Mouse (Mus musculus): Measurements from ENCODE around the gene Cab39.

Gene Cab39

DNA sequence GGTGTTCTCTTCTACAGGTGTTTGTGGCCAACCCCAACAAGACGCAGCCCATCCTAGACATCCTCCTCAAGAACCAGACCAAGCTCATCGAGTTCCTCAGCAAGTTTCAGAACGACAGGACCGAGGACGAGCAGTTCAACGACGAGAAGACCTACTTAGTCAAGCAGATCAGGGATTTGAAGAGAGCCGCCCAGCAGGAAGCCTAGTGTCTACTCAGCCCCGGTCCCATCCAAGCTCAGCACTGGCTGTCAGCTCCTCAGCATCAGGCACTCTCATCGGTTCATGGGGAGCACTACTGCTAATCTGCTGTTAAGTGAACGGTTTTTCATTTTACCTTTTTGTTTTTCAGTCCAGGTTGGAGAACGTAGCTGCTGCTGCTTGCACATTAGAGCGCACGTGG, 55.8 kb downstream of the Cab39 start:
- no peak for DNase-seq (ENCODE audit: low read depth)

DNA sequence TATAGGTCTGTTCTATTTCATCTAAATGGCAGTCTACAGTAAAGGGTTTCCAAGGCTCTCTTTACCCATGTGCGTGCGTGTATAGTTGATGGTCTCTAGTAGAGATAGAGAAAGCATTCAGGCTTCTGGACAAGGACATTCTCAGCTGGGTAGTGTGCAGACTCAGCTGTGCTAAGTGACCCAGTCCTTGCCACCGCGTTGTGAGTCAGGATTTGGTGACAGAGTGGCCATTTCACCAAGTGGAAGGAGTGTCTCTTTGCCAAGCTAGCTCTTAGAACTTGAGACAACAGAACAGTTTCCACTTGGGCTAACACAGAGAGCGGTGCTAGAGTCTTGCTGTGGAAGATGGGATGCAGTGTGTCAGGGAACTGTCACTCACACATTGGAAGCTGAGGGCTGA, 57.6 kb downstream of the Cab39 start:
- DNase-seq (ENCODE audit: low read depth) = no peak

DNA sequence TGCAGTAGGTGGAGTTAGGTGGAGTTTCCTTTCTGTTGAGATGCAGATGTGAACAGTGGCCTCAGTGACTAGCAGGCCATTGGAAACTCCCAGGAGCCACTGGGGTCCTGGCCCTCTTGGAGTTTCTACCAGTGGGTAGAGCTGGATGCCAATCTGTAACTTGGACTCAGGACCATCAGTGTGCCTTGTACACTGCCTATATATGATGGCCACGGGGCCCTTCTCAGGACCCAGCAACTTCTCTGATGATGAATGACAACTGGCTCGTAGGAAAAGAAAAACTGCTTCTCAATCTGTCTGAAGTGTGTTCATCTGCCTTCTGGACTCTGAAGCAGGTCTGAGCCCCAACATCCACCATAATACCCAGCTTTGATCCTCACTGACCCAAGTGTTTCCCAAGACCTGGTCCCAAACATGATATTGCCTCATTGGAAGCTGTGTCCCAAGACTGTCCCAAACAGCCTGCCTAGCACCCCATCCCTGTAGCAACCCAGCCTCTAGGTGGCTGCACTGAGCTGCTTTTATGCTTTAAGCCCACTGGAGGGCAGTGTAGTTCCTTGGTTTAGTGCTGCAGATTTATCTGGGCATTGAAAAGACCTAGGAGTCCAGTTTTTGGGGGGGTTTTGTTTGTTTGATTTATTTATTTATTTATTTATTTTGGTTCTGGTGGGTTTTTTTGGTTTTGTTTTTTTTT, 59.9 kb downstream of the Cab39 start:
- peak; percentile 89 for DNase-seq (ENCODE audit: low read depth)

DNA sequence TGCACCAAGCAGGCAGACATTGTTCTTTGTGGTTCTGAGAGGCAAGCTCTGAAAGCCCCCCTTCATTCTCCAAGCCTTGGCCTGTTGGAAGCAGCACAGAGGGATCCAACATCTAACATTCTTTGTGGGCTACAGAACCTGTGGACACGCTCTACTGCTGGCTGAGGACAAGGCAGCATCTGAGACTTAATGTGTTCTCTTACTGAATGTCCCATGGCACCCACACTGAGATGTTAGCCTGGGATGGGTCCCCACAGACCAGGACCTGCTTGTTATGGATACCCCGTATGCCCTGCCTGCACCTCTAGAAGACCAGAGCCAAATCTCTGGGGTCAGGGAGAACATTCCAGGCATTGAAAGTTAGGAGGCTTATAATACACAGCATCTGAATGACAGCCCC, 60.6 kb downstream of the Cab39 start:
- no peak for DNase-seq (ENCODE audit: low read depth)

DNA sequence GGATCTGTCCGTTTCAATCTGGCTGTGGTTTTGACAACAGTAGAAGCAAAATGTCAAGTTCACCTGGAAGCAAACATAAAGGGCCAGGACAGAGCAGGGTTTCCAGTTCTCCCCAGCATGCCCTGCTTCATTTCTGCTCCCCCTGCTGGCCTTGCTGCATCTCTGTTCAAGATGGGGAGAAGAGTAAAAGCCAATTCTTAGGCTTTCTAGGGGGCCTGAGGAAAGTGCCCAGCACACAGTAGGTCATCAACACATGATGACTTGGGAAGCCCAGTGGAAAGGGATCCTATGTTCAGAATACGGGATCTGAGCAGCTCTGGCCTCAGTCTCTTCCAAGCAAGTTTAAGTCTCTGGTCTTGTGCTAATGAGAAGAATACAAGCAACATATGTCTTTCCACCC, 61.2 kb downstream of the Cab39 start:
- DNase-seq (ENCODE audit: low read depth) = peak; percentile 31

DNA sequence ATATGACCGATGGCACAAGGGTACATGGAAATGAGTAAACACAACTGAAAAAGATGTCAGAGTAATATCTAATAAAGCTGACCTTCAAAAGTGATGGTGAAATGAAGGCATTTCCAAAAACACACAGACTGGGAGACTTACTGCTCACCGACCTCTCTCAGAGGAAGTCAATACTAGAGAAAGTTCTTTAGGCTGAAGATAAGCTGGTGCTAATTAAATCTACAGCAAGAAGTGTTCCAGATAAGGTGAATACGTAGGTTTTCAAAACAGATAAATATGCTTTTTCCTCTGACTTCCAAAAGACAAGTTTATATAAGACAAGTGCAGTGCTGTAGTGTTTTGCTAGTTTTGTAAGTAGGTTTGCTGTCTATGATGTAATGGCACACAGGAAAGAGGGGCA, 63.0 kb downstream of the Cab39 start:
- DNase-seq (ENCODE audit: low read depth) = no peak

DNA sequence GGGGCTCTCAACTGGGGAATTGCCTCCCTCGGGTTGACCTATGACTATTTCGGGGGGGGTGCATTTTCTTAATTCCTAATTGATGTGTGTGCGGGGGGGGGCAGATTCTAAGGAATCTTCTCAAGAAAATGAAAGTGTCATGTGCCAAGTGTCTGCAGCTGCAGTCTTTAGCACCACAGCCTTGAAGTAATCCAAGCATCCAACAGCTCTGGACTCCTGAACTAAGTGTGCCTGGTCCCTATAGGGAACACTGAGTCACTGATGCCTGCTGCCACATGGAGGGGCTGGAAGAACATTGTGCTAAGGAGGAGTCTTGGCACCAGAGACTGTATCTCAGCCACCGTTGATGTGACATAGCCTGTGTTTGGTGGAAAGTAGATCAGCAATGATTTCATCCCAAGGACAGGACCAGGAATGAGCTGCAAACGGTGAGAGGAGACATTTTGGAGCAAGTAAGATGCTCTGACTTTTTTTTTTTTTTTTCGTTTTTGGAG, 64.1 kb downstream of the Cab39 start:
- DNase-seq (ENCODE audit: low read depth) = no peak

DNA sequence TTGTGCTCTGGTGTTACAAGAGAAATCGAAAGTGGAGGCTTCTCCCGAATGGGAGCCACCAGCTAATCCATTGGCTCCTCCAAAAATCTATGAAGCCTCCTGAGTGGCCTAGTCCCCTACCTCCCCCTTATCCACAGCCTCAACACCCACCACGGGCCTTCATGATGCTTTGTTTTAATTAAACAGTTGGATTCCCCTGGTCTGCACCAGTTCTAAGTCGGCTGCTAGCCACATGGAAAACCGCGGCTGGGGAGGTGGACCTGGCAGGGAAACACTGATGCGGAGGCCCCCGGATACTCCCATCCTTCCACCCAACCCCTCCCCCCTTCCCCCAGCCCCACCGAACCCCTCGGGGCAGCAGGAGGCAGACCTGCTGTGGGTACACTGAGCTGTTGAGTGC, 71.1 kb downstream of the Cab39 start:
- DNase-seq (ENCODE audit: low read depth) = no peak

DNA sequence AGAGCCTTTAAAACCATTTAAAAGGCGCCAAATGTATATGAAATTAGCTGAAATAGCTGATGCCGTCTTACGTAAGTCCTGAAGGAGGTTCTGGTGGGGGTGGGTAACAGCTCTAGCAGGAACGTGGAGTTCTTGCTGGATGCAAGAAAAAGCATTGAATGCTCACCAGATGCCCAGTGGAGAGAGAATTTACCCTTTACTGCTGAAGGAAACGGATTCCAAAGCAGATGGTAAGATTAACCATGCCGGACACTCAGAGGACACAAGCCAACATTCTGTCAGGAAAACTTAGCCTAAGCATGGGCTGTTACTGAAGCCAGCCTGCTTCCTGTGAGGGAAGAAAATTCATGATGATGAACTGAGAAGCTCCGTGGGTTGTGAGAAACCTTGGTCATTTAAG, 76.8 kb downstream of the Cab39 start:
- DNase-seq (ENCODE audit: low read depth) = no peak

DNA sequence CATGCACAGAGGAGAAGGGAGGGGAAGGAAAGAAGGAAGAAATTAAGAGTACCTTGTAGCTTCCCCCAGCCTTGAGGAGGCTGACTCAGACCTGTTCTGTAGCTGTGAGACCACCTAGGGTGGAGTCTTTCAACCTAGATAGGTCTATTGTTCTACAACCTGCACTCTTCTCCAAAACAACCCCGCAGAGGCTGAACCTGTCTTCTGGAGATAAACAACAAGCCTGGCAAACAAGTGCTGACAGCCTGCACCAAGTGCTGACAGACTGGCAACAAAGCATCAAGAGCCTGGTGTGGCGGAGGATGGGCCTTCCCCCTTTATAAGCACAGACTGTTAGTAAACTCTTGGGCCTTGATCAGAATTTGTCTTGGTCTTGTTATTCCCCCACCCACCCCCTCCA, 77.3 kb downstream of the Cab39 start:
- DNase-seq (ENCODE audit: low read depth) = no peak

DNA sequence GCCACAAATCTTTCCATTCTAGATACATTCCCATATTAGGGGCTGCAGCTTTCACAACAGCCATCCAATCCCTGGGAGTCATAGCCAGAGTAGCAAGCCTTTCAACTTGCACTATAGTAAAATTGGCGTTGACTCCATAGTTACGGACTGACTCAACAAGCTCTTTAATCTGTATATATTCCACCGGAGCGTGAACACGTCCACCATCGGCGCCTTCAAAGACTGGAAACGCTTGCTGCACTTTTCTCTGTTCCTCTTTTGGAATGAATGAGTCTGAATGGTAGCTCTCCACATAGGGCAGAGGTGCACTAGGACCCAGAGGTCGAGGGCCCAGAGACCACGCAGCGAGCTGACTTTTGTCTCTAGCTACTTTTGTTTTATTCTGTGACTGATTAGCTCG, 88.8 kb downstream of the Cab39 start:
- DNase-seq (ENCODE audit: low read depth) = no peak

DNA sequence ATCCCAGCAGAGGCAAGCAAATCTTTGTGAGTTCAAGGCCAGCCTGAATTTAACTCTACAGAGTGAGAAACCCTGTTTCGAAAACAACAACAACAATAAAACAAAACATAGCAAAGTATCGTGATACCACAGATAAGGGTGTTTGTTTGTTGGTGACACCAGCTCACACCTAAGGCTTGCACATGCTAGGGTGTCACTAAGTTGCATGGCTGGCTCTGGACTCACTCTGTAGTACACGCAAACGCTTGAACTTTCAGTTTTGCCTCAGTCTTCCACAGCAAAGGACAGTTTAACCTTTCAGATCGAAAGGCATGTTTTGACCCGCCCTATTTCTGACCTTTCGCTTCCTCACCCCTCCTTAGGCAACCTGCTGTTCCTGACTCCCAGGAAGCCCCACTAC, 94.0 kb downstream of the Cab39 start:
- peak; percentile 68 for DNase-seq (ENCODE audit: low read depth)

DNA sequence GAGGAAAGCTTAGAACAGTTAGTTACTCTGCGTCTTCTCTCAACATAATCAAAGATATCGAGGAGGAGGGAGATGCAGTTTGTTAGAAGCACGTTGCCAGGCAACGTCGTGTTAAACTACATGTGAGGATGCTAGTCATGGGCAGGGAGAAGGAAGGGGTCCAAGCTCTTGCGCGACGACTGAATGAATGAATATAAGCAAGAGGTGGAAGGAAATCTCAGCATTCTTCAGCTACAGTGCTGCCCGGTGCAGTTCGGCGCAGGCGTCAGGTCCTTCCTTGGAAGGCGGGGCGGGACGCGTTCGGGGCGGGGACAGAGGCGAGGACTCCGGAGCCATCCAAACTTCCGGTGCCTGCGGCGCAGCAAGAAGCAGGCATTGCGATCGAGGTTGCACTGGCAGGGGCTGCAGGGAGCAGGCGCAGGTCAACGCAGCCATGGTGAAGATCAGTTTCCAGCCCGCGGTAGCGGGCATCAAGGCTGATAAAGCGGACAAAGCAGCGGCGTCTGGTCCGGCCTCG, 101.0 kb downstream of the Cab39 start, which contains the start of gene Itm2c:
Gene Itm2c, plus strand, starts transcription at position 51 of the 517 bp plus-strand sequence.
- peak; percentile 93 for DNase-seq (ENCODE audit: low read depth)

DNA sequence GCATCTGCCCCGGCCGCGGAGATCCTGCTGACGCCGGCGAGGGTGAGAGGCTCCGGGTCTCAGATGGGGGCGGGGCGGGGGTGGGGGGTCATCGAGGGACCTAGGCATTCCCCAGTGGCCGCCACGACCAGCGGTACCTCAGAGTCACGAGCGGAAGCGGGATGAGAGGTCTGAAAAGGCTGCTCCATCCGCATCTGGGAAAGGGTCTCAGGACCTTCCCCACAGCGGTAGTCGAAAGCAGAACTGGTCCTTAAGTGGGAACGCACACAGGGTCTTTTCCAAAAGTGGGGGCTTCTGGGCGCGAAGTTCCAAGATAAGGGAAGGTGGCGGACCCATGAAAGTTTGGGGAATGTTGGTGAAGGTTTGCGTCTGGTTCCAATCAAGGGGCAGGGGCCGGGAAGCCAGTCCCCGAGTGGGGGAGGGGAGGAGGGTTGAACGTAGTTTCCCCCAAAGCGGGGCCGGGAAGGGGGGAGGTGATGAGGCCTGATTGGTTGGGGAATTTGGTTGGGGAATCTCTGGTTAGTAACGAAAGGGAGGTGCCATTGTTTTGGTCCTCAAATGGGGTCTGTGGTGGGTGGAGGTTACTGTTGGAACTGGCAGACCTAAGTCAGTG, 101.6 kb downstream of the Cab39 start:
- DNase-seq (ENCODE audit: low read depth) = no peak

DNA sequence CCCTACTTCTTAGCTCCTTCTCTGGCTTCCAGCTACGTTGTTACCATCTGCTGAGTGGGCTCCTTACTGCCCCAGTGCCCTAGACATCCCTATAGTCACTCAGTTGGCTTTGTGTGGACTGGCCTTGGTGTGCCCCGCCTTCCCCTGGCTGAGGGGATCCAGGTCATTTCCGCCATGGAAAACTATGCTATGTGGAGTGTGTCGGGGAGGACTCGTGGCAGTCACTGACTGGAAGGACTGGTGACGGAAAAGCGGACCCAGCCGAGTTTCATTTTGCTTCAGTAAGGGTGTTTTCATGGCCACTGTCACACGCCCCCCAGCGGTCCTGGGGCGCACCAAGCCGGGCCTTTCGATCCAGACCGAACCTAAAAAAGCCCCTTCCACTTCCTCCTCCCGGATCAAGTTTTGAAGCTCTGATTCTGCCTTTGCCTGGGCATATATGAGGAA, 102.2 kb downstream of the Cab39 start:
- peak; percentile 93 for DNase-seq (ENCODE audit: low read depth)

DNA sequence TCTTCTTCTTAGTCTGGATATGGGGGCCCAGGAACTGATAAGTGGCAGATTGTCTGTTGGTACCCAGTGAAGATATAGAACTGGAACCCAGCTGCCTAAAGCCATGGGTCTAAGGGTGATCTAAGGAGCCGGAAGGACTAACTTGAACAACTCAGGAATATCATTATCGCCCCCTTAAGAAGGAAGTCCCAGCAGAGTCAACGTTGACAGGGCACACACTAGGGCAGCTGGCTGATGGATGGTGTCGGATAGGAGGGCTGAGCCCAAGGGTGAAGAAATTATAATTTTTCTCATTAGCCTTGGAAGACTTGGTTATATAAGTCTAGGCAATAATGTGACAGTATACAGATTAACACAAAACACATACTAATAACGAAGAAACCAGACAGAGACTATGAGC, 102.9 kb downstream of the Cab39 start:
- DNase-seq (ENCODE audit: low read depth) = no peak

DNA sequence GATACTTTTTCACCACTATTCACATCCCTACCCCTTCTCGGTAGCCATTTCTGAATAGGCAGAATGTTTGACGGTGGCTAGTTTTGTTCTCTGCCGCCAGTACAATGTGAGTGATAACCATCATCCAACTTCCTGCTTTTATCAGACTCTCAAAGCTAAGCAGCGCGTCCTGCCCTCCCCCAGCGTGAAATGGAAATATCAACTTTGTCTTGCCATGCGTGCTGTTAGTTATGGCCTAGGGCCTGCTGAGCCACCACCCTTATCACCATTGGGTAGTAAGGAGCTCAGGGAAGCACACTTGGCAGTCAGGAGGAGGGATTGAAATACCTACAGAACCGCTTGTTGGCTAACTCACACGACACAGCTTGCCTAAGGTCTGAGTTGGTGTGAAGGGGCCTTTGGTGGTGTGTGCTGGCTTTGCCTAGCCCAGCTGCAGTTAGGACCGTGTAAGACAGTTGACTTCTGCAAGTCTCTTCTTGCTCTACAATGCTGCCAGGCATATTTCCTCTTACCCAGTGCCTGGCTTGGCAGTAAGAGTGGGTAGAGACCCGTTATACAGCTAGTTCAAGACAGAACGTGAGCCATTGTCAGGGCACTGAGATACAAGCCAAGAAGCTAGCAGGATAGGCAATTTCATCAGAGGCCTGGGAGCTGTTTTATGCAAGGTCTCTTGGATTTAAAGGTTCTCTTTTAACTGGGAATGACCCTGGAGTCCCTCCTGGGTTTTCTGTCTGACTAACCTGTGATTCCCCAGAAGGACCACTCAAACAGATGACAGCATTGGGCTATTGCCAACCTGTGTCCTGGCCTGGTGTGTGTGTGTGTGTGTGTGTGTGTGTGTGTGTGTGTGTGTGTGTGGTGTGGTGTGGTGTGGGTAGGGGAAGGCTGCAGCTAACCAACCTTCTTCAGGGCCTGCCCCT, 103.8 kb downstream of the Cab39 start:
- DNase-seq (ENCODE audit: low read depth) = peak; percentile 87

DNA sequence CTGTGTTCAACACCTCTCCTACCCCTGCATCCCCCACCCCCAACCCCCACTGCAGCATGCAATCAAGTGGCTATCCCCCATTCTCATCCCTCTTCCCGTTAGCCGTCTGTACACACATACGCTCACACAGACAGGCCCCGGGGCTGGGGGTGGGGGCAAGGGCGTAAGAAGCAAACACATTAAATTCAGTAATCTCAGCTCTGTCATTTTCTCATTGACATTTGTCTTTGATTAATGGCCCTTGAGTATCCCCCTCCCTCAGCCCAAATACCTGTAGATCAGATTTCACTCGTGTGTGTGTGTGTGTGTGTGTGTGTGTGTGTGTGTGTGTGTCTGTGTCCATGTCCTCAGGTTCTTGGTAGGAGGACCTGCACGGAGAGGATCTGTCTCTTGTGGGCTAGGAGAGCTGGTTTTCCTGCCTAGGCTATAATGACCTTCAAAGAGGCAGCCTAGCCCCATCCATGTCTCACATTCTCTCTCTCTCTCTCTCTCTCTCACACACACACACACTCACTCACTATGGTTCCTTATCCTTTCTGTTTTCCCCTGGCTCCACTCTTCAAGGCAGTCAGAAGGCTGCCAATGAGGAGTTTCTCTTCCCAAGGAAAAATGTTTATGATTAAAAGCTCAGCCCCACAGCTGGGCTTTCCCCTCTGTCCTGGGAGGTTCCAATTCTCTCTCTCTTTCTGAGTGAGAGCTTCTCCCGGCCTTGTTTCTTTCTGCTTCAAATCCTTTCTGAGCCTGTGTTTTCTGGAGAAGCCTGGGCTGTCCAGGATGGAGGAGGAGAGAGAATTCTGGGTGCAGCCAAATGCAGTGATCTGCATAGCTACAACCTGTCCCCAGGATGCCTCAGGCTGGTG, 104.9 kb downstream of the Cab39 start:
- no peak for DNase-seq (ENCODE audit: low read depth)

DNA sequence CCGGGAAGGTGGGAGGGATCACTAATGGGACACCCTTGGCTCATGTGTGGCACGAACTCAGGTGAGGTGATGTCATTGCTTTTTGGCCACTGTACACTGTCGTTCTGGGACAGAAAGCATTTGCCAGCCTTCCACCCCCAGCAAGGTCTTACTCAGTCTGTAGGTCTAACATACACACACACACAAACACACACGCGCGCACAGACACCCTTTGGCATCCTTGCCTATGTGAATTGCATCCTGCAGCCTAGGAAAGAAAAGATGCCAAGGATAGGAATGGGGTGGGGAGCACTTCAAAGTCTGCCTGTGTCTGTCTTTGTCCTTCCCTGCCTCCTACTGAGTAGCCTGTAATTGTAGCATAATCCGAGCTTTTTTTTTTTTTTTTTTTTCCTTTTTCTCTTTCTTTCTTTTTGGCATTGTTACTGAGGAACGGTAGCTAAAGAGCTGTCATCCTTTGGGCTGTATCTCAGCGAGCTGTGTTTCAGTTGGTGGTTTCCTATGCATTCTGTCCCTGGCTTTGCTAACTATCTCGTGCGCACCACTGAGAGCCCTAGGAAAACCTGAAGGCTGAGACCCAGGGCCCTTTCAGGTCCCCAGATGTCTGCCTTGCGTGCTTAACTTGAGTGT, 105.6 kb downstream of the Cab39 start:
- no peak for DNase-seq (ENCODE audit: low read depth)

DNA sequence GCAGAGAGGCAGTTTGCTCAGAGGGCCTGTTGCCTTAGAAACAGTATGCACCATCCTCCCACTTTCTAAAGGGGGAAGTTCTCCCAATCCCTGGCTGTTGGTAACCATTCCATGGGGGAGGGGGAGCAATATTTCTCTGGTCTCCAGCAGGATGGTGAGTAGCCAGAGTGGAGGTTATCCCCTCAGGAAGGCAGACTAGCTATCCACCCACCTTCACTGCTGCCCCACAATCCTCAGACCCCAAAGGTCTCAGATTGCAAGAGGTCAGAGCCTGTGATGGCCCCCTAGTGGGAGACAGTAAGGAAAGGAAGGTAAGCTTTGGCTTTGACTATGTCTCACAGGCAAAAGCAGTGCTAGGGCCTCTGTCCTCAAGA, 106.1 kb downstream of the Cab39 start:
- peak; percentile 33 for DNase-seq (ENCODE audit: low read depth)
